Mouse (Mus musculus) thymus, adult 2 months (tissue): ENCODE data around the gene Tcf19. TPM values are rescaled to one million over a fixed set of nuclear protein-coding genes. Genes with fewer than 3 reads are reported as not detected.

Experiments
- DNase-seq: peaks from one replicate; pipeline ENCODE4 v3.0.0; 2021
- H3K27ac ChIP-seq: fragments of 200-500 bp; 2 replicates; pipeline ENCODE4 v1.5.1; 2012; ENCODE audit warnings: low read length, control low read depth; ENCODE audit not compliant: control insufficient read depth, insufficient read depth
- H3K27me3 ChIP-seq: fragments of 200-500 bp; 2 replicates; pipeline ENCODE4 v1.6.1; 2012; ENCODE audit warnings: mild to moderate bottlenecking, low read length, moderate library complexity, mixed read lengths; ENCODE audit not compliant: control insufficient read depth, insufficient read depth
- H3K36me3 ChIP-seq: fragments of 200-500 bp; 2 replicates; pipeline ENCODE4 v1.6.1; 2012; ENCODE audit warnings: mild to moderate bottlenecking, low read length, moderate library complexity; ENCODE audit not compliant: control insufficient read depth, insufficient read depth
- H3K4me1 ChIP-seq: fragments of 200-500 bp; replicated peaks from 2 replicates; pipeline ENCODE4 v1.6.1; 2012; ENCODE audit warnings: low read length; ENCODE audit not compliant: control insufficient read depth, insufficient read depth
- H3K4me3 ChIP-seq: fragments of 200-500 bp; 2 replicates; pipeline ENCODE4 v1.5.1; 2012; ENCODE audit warnings: mild to moderate bottlenecking, low read length, control low read depth, moderate library complexity; ENCODE audit not compliant: control insufficient read depth, insufficient read depth
- CTCF ChIP-seq: fragments of 200-500 bp; IDR thresholded peaks from 2 replicates; pipeline ENCODE4 v1.5.1; 2012; ENCODE audit warnings: mild to moderate bottlenecking, control low read depth, low read length, moderate library complexity, borderline replicate concordance; ENCODE audit not compliant: control insufficient read depth, poor library complexity, insufficient read depth; ENCODE audit errors: extremely low read depth
- POLR2A ChIP-seq: fragments of 200-500 bp; IDR thresholded peaks from 2 replicates; pipeline ENCODE4 v1.6.1; 2012; ENCODE audit warnings: mild to moderate bottlenecking, low read length, control low read depth, moderate library complexity; ENCODE audit not compliant: control insufficient read depth, poor library complexity, insufficient read depth; ENCODE audit errors: extremely low read depth
- WGBS: fragments of 180-500 bp; shearing (Covaris S2); methylation state at CpG from one replicate; pipeline ENCODE4 v1.1.7; 2018; 5-methylcytosine and 5-hydroxymethylcytosine counted together
- polyA plus RNA-seq: library from polyadenylated mRNA; depleted of rRNA; stranded (reverse); fragments of >200 nt; gene quantifications from 2 replicates; pipeline ENCODE4 v1.2.3, GENCODE M21; 2012

Gene Tcf19
- polyA plus RNA-seq, 1 experiment = 64.4 TPM

DNA sequence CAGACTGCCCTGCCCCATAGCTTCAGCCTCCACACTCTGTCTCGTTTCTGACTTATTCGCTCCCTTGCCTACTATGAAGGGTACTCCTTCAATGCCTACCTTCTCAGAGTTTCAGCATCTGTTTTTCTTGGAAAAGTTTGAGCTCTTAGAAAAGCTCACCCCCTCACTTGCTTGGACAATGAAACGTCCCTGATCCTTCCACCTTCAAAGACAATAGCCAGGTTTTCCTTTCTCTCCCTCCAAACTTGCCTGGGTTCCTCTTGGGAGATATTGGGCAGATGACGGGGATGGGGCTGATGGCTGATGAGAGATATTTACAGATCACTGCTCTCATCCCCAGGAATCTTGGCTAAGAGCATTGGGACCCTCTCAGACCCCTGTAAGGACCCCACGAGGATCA is 37.7 kb upstream of the Tcf19 start:
- WGBS = 91% methylated on average over 5 of the region's 5 CpGs
- no peak for TF ChIP-seq CTCF
- no peak for TF ChIP-seq POLR2A
- Histone ChIP-seq H3K36me3 (no peaks in the 10 kb centered on the region), H3K27ac (no peak overlapping the region), H3K27me3 (no peaks in the 10 kb centered on the region), H3K4me3 (no peak overlapping the region), H3K4me1 (no peaks in the 10 kb centered on the region)
- DNase-seq = no peak

DNA sequence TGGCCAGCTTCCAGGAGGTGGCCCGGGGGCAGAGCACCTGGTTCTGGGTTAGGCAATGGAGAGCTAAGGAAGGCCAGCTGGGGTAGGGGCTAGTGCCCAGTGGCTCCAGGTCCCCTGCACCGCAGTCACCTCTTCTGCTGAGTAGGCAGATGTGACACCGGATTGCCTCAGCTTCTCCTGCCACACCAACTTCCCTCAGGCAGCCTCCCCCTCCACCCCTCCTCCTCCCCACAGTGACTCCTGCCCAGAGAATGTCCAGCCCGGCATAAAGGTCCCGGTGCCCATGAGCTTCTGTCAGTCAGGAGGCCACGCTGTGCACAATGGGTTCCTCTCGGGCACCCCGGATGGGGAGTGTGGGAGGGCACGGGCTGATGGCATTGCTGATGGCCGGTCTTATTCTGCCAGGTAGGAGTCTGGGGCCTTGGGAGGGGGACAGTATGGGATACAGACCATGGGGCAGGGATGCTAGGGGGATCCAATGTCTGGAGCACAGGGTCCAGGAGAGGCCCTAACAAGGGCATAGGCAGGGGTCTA is 35.3 kb upstream of the Tcf19 start, which contains the start of gene Cdsn:
TSS of gene Cdsn (plus strand) at position 248 of the 534 bp plus-strand sequence.
- no peak within 1 kb of the TSS for H3K27ac ChIP-seq
- TF ChIP-seq POLR2A = no peak
- no peak for TF ChIP-seq CTCF
- DNase-seq = no peak
- no peaks in the 10 kb centered on the region for H3K4me1 ChIP-seq
- WGBS = 81% methylated on average over 10 of the region's 10 CpGs
- H3K4me3 ChIP-seq = no peak within 1 kb of the TSS
- H3K36me3 ChIP-seq = no peaks in the 10 kb centered on the region
- no peaks in the 10 kb centered on the region for H3K27me3 ChIP-seq

DNA sequence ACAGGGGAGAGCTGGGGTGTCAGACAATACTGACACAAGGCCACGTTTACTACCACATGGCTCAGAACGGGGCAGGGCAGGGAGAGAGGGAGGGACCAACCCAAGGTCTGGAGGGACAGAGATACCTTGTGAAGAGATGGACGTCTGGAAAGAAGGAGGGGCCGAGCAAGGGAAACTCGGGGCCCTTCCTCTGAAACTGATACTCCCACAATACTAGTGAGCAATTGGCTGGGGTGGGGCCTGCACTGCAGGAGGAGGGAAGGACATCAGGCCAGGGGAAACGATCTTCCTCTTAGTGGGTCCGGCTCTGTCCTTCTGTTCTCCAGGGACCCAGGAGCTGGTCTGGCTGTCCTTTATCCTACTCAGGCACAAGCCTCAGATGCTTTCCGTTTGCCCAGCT is 34.2 kb upstream of the Tcf19 start:
- H3K27me3 ChIP-seq = no peaks in the 10 kb centered on the region
- 67% methylated on average over 8 of the region's 8 CpGs for WGBS
- no peak overlapping the region for H3K27ac ChIP-seq

DNA sequence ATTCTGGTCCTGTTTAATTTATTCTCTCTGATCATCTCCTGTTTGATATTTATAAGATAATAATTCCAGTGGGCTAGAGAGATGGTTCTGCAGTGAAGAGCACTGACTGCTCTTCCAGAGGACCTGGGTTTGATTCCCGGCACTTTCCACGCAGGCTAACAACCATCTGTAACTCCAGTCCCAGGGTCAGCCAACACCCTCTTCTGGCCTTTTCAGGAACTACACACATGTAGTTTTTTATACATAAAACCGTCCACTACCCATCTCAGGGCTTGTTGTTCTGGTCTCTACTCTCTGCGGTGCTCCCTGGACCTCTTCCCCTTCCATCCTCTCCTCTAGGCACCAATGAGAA is 33.5 kb upstream of the Tcf19 start:
- Histone ChIP-seq H3K4me1 (no peaks in the 10 kb centered on the region), H3K4me3 (no peak overlapping the region), H3K27me3 (no peaks in the 10 kb centered on the region), H3K27ac (no peak overlapping the region), H3K36me3 (no peaks in the 10 kb centered on the region)
- 98% methylated on average over 4 of the region's 4 CpGs for WGBS
- TF ChIP-seq POLR2A (no peak), CTCF (no peak)
- DNase-seq = no peak

More for the DNA sequence above, 34.2 kb upstream of the Tcf19 start:
- no peaks in the 10 kb centered on the region for H3K36me3 ChIP-seq
- no peak for DNase-seq
- no peak overlapping the region for H3K4me3 ChIP-seq
- TF ChIP-seq CTCF (no peak), POLR2A (no peak)
- no peaks in the 10 kb centered on the region for H3K4me1 ChIP-seq

DNA sequence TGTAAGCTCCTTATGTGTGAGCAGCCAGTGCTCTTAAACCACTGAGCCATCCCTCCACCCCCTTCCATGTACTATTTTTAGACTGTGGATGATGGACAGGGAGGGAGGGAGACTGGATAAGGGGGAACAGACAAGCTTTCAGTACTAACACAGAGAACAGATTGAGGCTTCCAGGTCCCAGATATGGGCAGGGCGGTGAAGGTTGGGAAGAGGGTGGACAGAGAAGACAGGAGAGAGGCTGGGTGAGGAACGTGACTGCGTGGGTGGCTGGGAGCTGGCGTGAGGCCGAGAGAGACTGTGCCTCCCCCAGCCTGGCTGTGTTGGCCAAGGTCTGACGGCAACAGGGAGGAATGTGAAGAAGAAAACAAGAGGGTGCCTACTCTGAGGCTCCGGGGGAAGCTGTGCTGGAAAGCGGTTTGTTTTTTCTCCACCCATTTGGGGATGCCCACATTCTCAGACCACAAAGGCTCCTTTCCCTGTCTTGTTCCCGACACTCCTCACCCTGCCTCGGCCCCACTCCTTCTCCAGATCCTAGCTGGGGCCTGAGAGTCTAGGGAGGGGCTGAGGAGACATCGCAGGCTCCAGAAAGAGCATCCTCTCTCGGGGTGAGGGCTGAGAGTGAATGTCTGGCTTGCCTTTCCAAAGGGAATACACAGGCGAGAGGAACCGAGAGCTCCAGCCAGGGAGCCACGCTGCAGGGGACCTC is 33.0 kb upstream of the Tcf19 start:
- WGBS = 69% methylated on average over 15 of the region's 15 CpGs
- H3K4me3 ChIP-seq = no peak overlapping the region
- DNase-seq = no peak
- no peaks in the 10 kb centered on the region for H3K27me3 ChIP-seq
- no peak overlapping the region for H3K27ac ChIP-seq
- no peaks in the 10 kb centered on the region for H3K36me3 ChIP-seq
- TF ChIP-seq POLR2A = no peak
- TF ChIP-seq CTCF = no peak
- no peaks in the 10 kb centered on the region for H3K4me1 ChIP-seq

DNA sequence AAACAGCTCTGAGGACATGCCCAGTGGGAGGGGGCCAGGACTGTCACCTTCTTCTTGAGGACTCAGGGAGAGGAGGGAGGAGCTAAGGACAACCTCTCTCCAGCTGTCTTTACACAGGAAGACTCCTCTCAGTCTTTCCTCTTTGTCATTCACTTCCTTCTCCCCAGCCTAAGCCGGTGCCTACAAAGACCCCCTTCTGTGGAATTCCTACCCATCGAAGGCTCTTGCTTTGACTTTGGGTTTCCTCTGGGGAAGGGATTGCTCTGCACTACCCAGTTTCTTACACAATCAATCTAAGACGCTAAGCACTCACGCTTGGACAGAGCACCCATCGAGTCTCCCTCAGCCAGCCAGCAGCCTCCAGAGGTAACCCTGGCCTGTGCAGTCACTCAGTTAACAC is 32.0 kb upstream of the Tcf19 start:
- Histone ChIP-seq H3K27ac (no peak overlapping the region), H3K27me3 (no peaks in the 10 kb centered on the region), H3K36me3 (no peaks in the 10 kb centered on the region), H3K4me1 (0 out of 2 replicates have a peak, but pooled peaks cover 2% of the 10 kb centered on the region), H3K4me3 (no peak overlapping the region)
- DNase-seq = no peak
- 37% methylated on average over 5 of the region's 5 CpGs for WGBS
- TF ChIP-seq POLR2A (no peak), CTCF (no peak)

DNA sequence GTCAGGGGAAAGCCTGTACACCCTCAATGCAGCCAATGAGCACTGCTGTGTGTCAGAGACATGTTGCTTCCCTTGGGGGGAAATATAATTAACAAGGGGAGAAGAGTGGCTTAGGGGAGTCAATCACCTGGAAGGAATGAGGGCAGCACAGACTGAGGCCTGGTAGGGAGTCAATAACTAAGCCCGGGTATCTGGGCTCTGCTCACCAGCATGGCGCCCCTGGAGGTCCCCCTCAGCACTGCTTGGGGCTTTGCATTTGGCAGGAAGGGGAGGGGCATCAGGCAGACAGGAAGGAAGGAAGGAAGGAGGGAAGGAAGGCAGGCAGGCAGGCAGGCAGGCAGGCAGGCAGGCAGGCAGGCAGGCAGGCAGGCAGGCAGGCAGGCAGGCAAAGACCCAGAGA is 30.8 kb upstream of the Tcf19 start:
- Histone ChIP-seq H3K4me1 (0 out of 2 replicates have a peak, but pooled peaks cover 2% of the 10 kb centered on the region), H3K27ac (no peak overlapping the region), H3K36me3 (no peaks in the 10 kb centered on the region), H3K27me3 (no peaks in the 10 kb centered on the region), H3K4me3 (no peak overlapping the region)
- WGBS = 85% methylated on average over 2 of the region's 2 CpGs
- TF ChIP-seq POLR2A (no peak), CTCF (no peak)
- DNase-seq = no peak
